Mouse (Mus musculus): ENCODE results near the gene Tbc1d8b. TPM values are rescaled to one million over a fixed set of nuclear protein-coding genes. Genes with fewer than 3 reads are reported as not detected.

Gene Tbc1d8b
- polyA plus RNA-seq (2015; fragmentation: Nextera tagmentation; extraction: Ambion mirVana), result 1.7 and 2.1 TPM in 2 replicates

GRCm38 (mm10) chrX:139684775-139685695, at the start of gene Tbc1d8b:
Tbc1d8b (plus strand) TSS chrX:139684996.
- peak within 1 kb of the TSS; percentile 49; the same call in 1 of the 2 replicates for H3K9ac ChIP-seq (ENCODE audit: low read depth, low read length)
- no peaks in the 10 kb centered on the region for H3K4me1 ChIP-seq (replicated peaks; ENCODE audit: insufficient read depth, low read length)
- peak within 1 kb of the TSS; percentile 50 for H3K4me3 ChIP-seq (replicated peaks; ENCODE audit: low read depth, low read length)
- no peak for TF ChIP-seq CTCF (IDR thresholded peaks at IDR 0.05; ENCODE audit: low read depth)
- no peaks in the 10 kb centered on the region for H3K27me3 ChIP-seq (ENCODE audit: insufficient read depth, low read length)
- DNase-seq (ENCODE audit: low spot score) (peak; percentile 93), ATAC-seq (replicated peaks; ENCODE audit: low FRiP score, low read depth) (peak; percentile 98)
- 0 out of 2 replicates have a peak within 1 kb of the TSS, but pooled peaks have one; percentile 28 for H3K27ac ChIP-seq
- H3K36me3 ChIP-seq (ENCODE audit: insufficient read depth, low read length), result no peaks in the 10 kb centered on the region
- no peaks in the 10 kb centered on the region for H3K9me3 ChIP-seq (replicated peaks; ENCODE audit: low read length)
- 17% methylated on average over 42 of the region's 43 CpGs for WGBS
- peak within 1 kb of the TSS; percentile 59 for H3K4me2 ChIP-seq (ENCODE audit: low read length)

- no peak for ATAC-seq (replicated peaks; ENCODE audit: low FRiP score, low read depth)
- no peaks in the 10 kb centered on the region for H3K27me3 ChIP-seq (ENCODE audit: insufficient read depth, low read length)
- H3K9me3 ChIP-seq (replicated peaks; ENCODE audit: low read length), result no peaks in the 10 kb centered on the region
- no peak overlapping the region for H3K4me3 ChIP-seq (replicated peaks; ENCODE audit: low read depth, low read length)
- H3K4me2 ChIP-seq (ENCODE audit: low read length), result no peak overlapping the region
- no peaks in the 10 kb centered on the region for H3K4me1 ChIP-seq (replicated peaks; ENCODE audit: insufficient read depth, low read length)
- no peak overlapping the region for H3K27ac ChIP-seq
- no peak for TF ChIP-seq CTCF (IDR thresholded peaks at IDR 0.05; ENCODE audit: low read depth)
- no peak overlapping the region for H3K9ac ChIP-seq (ENCODE audit: low read depth, low read length)
- no peaks in the 10 kb centered on the region for H3K36me3 ChIP-seq (ENCODE audit: insufficient read depth, low read length)
- 58% methylated on average over 2 of the region's 2 CpGs for WGBS
- no peak for DNase-seq (ENCODE audit: low spot score)
These were observed 45.1 kb upstream of the Tbc1d8b start for GRCm38 (mm10) chrX:139639744-139640143.

GRCm38 (mm10) chrX:139640418-139640817, 44.4 kb upstream of the Tbc1d8b start:
- no peak for DNase-seq (ENCODE audit: low spot score)
- H3K9me3 ChIP-seq (replicated peaks; ENCODE audit: low read length), result no peaks in the 10 kb centered on the region
- no peaks in the 10 kb centered on the region for H3K36me3 ChIP-seq (ENCODE audit: insufficient read depth, low read length)
- H3K9ac ChIP-seq (ENCODE audit: low read depth, low read length), result no peak overlapping the region
- no peak for TF ChIP-seq CTCF (IDR thresholded peaks at IDR 0.05; ENCODE audit: low read depth)
- H3K4me3 ChIP-seq (replicated peaks; ENCODE audit: low read depth, low read length), result no peak overlapping the region
- no peak overlapping the region for H3K4me2 ChIP-seq (ENCODE audit: low read length)
- no peak overlapping the region for H3K27ac ChIP-seq
- H3K4me1 ChIP-seq (replicated peaks; ENCODE audit: insufficient read depth, low read length), result no peaks in the 10 kb centered on the region
- no peak for ATAC-seq (replicated peaks; ENCODE audit: low FRiP score, low read depth)
- H3K27me3 ChIP-seq (ENCODE audit: insufficient read depth, low read length), result no peaks in the 10 kb centered on the region

GRCm38 (mm10) chrX:139652226-139652625, 32.6 kb upstream of the Tbc1d8b start:
- Histone ChIP-seq H3K4me1 (replicated peaks; ENCODE audit: insufficient read depth, low read length) (no peaks in the 10 kb centered on the region), H3K27ac (no peak overlapping the region), H3K36me3 (ENCODE audit: insufficient read depth, low read length) (no peaks in the 10 kb centered on the region), H3K27me3 (ENCODE audit: insufficient read depth, low read length) (no peaks in the 10 kb centered on the region), H3K4me3 (replicated peaks; ENCODE audit: low read depth, low read length) (no peak overlapping the region), H3K9ac (ENCODE audit: low read depth, low read length) (no peak overlapping the region), H3K4me2 (ENCODE audit: low read length) (no peak overlapping the region), H3K9me3 (replicated peaks; ENCODE audit: low read length) (no peaks in the 10 kb centered on the region)
- peak; percentile 8 for DNase-seq (ENCODE audit: low spot score)
- WGBS, result 68% methylated on average over 5 of the region's 5 CpGs
- TF ChIP-seq CTCF (IDR thresholded peaks at IDR 0.05; ENCODE audit: low read depth), result no peak
- no peak; the same call in 1 of the 2 replicates for ATAC-seq (replicated peaks; ENCODE audit: low FRiP score, low read depth)

- ATAC-seq (replicated peaks; ENCODE audit: low FRiP score, low read depth), result no peak
- no peak overlapping the region for H3K4me3 ChIP-seq (replicated peaks; ENCODE audit: low read depth, low read length)
- H3K27me3 ChIP-seq (ENCODE audit: insufficient read depth, low read length), result no peaks in the 10 kb centered on the region
- TF ChIP-seq CTCF (IDR thresholded peaks at IDR 0.05; ENCODE audit: low read depth), result no peak
- DNase-seq (ENCODE audit: low spot score), result peak; percentile 7
- H3K4me1 ChIP-seq (replicated peaks; ENCODE audit: insufficient read depth, low read length), result no peaks in the 10 kb centered on the region
- H3K9ac ChIP-seq (ENCODE audit: low read depth, low read length), result no peak overlapping the region
- no peak overlapping the region for H3K27ac ChIP-seq
- H3K4me2 ChIP-seq (ENCODE audit: low read length), result no peak overlapping the region
- H3K9me3 ChIP-seq (replicated peaks; ENCODE audit: low read length), result no peaks in the 10 kb centered on the region
- no peaks in the 10 kb centered on the region for H3K36me3 ChIP-seq (ENCODE audit: insufficient read depth, low read length)
- WGBS, result 77% methylated on average over 3 of the region's 3 CpGs
These were observed 31.5 kb upstream of the Tbc1d8b start for GRCm38 (mm10) chrX:139653292-139653691.

- Histone ChIP-seq H3K27me3 (ENCODE audit: insufficient read depth, low read length) (no peaks in the 10 kb centered on the region), H3K4me2 (ENCODE audit: low read length) (no peak overlapping the region), H3K4me1 (replicated peaks; ENCODE audit: insufficient read depth, low read length) (no peaks in the 10 kb centered on the region), H3K9me3 (replicated peaks; ENCODE audit: low read length) (no peaks in the 10 kb centered on the region), H3K4me3 (replicated peaks; ENCODE audit: low read depth, low read length) (no peak overlapping the region), H3K27ac (no peak overlapping the region), H3K36me3 (ENCODE audit: insufficient read depth, low read length) (no peaks in the 10 kb centered on the region), H3K9ac (ENCODE audit: low read depth, low read length) (no peak overlapping the region)
- ATAC-seq (replicated peaks; ENCODE audit: low FRiP score, low read depth), result no peak
- no peak for TF ChIP-seq CTCF (IDR thresholded peaks at IDR 0.05; ENCODE audit: low read depth)
- WGBS, result 64% methylated on average over 5 of the region's 5 CpGs
- DNase-seq (ENCODE audit: low spot score), result no peak
These were observed 30.3 kb upstream of the Tbc1d8b start for GRCm38 (mm10) chrX:139654350-139655063.

All from kidney, postnatal 0 days (tissue).